Mouse (Mus musculus) liver, embryonic 14.5 days (tissue): Measurements from ENCODE around the gene Tas1r1.

Source experiments
- CTCF ChIP-seq: IDR thresholded peaks from 2 replicates; pipeline ENCODE4 v1.5.1; 2016; ENCODE audit warnings: antibody characterized with exemption, low read depth, control low read depth
- EP300 ChIP-seq: IDR thresholded peaks from 2 replicates; pipeline ENCODE4 v1.6.1; 2016; ENCODE audit warnings: antibody characterized with exemption, low read depth

DNA sequence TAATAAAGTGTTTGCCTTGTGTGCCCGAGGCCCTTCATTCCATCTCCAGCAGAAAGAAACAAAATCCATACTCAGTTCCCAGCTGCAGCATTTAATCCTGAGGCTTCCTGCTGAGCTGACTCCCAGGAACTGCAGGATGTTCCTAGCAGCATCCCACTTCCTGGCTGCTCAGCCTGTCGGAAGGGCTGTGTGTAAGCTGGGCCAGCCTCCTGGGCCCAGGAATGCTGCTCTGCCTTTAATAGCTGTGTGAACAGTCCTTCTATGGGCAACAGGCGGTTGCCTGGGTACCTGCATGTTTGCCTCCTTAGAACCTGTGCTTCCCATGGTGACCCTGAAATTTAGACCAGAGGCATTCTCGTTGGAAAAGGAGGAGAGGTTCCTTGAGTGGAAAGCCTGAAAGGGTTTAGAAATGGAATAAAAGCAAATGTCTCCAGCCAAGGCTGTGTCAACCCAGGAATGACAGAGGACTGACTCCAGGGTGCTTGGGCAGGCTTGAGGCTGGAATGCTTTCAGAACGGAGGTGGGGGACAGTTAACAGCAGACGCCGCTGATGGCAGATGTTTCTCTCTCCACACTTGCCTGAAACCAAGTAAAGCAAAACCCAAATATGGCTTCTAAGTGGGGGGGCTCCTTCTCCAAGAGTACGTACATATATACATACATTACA, 30.8 kb downstream of the Tas1r1 start:
- TF ChIP-seq CTCF (no peak), EP300 (no peak)
